Mouse (Mus musculus): ENCODE measurements at regions not wholly inside any gene's neighbourhood (a gene's known extent, or its start where the extent isn't known, plus 50 kb on each side); places are given as distances from the start of the nearest gene placed in this dataset.
"Not testable (repeated sequence)": the region's sequence is repeated elsewhere in the genome, so short reads cannot be mapped to it uniquely, and the experiment has no call there.

DNA sequence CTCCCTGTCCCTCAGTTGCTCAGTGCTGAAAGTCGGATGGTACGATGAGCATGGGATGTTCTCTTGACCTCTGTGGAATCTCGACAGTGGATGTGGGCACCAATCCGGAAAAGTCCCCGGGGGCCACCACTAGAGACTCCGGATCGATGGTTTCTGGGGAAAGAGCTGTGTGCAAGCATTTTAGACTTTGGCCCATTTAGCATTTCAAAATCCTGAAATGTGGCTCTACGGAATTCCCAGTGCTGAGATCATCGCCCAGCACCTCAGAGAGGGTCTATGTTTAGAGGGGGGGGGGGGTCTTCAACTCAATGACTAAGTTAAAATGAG lies 68.6 kb downstream of the Tomm20 start:
- DNase-seq (ENCODE audit: low spot score in 2 of 2): no peak

DNA sequence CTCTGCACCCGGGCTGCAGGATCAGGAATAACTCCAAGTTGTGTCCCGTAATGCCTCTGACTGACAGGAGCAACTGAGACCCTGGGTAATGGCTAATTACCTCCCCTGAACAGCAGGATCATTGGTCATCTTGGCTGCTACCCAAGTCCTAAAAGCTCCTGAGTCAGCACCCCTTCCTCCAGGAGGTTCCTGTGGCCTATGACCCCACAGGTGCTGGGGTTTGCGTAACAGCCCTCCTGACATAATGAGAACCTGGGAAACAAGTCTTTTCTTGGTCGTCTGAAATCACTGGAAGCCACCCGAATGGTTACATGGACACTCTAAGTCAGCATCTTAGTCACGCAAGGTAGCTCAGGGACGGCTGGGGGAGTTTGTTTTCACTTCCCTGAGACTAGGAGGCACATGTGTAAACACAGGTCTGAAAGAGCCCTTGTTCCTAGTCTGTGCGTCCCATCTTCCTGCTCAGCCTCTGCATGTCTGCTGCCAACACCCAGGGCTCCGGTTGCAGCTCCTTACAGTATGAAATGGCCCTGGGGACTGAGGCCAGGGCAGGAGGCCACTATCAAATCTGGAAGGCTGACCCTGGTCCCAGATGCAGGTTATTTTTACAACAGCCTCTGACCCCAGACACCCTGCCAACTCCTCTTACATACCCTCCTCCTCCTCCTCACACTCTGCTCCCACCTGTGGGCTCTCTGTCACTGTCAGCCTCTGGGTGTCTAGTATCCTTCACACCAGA lies 69.2 kb downstream of the Tomm20 start:
- DNase-seq (ENCODE audit: low spot score in 2 of 2): no peak

GRCm38 (mm10) chr8:126875491-126876155 lies 70.0 kb downstream of the Tomm20 start:
- no peak for DNase-seq (ENCODE audit: low spot score in 2 of 2)

DNA sequence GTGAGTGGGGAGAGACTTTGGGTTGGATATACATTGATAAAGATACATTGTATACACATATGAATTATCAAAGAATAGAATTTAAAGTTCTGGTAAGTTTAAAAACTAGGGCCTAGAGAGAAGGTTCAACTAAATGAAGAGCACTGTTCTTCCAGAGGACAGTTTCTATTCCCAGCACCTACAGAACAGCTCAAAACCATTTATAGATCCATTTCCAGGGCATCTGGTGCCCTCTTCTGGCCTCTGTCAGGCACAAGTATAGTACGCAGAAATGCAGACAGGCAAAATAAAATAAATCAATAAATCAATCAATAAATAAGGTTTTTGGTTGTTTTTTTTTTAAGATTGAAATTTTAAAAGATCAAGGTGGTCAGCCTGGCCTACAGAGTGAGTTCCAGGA lies 70.8 kb downstream of the Tomm20 start:
- DNase-seq (ENCODE audit: low spot score in 2 of 2): no peak

DNA sequence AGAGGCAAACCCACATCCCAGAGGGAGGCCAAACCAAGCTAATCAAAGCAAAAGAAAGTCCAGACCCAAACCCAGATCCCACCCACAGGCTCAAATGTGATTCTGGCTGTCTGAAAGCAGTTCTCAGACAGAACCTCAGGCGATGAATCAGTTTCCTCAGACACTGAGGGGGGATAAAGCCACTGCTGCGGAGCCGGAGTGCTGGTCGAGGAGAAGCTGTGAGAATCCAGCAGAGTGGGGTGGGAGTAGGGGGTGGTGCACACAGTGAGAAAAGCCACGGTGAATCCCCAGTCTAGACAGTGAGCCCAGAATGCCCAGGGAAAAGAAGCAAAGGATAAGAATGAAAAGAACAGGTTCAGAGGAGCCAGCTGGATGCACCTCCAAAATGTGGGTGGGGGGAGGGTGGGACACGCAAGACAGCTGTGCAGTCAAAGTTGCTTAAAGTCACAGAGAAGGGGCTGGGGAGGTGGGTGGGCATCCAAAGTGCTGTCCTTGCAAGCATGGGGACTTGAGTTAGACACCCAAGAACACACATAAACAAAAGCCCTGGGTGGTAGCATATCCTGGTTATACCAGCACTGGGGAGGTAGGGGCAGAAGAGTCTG lies 71.4 kb downstream of the Tomm20 start:
- DNase-seq (ENCODE audit: low spot score in 2 of 2): no peak

DNA sequence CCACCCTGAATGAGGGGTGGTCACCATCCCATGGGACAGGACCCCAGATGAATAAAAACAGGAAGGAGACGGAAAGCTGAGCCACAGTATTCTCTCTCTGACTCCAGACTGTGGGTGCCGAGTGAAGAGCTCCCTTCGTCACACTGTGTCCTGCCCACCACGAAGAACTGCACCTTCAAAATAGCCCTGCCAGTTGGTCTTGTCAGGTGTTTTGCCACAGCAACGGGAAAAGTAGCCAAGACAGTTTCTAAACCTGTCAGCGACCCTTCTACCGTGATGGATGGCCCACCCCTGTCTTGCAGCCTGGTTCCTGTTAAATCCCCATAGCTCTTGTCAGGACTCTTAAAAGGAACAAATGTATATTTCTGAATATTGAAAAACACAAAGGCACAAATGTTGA lies 72.3 kb downstream of the Tomm20 start:
- no peak for DNase-seq (ENCODE audit: low spot score in 2 of 2)

GRCm38 (mm10) chr8:126872574-126872973 lies 73.1 kb downstream of the Tomm20 start:
- DNase-seq (ENCODE audit: low spot score in 2 of 2): no peak

- DNase-seq (ENCODE audit: low spot score in 2 of 2): no peak
These were observed 73.5 kb downstream of the Tomm20 start for GRCm38 (mm10) chr8:126872133-126872532.

- no peak for DNase-seq (ENCODE audit: low spot score in 2 of 2)
These were observed 76.2 kb downstream of the Tomm20 start for GRCm38 (mm10) chr8:126869464-126869850.

DNA sequence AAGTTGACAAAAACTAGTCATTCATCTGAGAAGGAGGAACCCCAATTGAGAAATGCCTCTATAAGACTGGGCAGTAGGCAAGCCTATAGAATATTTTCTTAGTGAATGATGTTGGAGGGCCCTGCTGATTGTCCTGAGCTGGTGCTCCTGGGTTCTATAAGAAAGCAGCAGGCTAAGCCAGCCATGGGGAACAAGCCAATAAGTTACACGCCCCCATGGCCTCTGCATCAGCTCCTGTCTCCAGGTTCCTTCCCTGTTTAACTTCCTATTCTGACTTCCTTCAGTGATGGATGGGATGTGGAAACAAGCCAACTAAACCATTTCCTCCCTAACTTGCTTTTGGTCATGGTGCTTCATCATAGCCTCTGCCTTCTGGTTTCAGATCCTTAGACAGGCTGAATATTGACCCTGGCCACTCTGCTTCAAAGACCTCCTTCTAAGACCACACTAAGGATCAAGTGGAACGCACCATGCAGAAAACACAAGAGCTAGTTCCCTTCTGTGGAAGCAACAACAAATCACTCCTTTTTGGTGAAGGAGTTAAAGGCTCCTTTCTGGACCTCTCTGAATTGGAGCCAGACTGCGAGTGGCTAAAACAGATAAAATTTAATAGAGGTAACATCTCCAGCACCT lies 76.7 kb downstream of the Tomm20 start:
- DNase-seq (ENCODE audit: low spot score in 2 of 2): no peak

- no peak for DNase-seq (ENCODE audit: low spot score in 2 of 2)
These were observed 78.3 kb downstream of the Tomm20 start for GRCm38 (mm10) chr8:126867121-126867988.

- no peak for DNase-seq (ENCODE audit: low spot score in 2 of 2)
These were observed 81.2 kb downstream of the Tomm20 start for GRCm38 (mm10) chr8:126864314-126864948.

- DNase-seq (ENCODE audit: low spot score in 2 of 2): not testable (repeated sequence)
These were observed 82.0 kb downstream of the Tomm20 start for GRCm38 (mm10) chr8:126863661-126864060.

GRCm38 (mm10) chr8:126861754-126862153 lies 83.9 kb downstream of the Tomm20 start:
- no peak for DNase-seq (ENCODE audit: low spot score in 2 of 2)

DNA sequence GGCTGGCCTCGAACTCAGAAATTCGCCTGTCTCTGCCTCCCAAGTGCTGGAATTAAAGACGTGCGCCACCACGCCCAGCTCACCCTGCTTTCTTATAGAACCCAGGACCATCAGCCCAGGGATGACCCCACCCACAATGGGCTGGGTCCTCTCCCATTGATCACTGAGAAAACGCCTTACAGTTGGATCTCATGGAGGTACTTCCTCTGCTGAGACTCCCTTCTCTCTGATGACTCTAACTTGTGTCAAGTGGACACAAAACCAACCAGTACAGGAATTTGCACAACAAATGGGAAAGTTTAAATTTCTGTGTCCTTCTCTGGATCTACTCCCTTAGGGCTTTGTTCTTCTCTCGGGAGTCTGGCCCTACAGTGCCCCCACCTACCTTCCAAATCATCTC lies 85.0 kb downstream of the Tomm20 start:
- DNase-seq (ENCODE audit: low spot score in 2 of 2): no peak

DNA sequence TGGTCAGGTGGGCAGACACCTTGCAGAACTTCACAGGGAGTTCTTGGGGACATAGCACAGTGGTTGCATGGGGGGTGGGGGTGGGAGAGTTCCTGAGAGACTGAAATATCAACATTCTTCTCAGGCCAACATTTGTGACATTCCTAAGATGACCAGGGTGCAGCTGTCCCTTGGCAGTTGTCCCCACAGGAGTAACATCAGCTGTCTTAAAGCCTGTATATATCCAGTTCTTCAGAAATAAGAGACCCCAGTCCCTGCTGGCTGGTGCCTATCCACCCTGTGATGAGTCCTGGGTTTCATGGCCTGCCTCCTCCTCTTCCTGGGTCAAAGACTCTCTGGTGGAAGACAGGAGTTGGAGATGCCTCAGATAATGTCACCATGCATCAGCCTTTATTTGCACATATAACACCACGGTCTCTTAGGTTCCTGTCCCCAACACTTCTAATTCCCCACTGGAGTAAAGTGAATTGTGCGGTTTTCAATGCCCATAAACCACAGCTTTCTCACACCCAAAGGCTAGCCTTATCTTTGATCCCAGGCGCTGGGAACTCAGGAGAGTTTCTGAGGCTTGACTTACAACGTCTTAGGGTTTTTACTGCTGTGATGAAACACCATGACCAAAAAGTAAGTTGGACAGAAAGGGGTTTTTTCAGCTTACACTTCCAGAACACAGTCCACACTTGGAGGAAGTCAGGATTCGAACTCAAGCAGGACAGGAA lies 85.8 kb downstream of the Tomm20 start:
- no peak for DNase-seq (ENCODE audit: low spot score in 2 of 2)

GRCm38 (mm10) chr8:126857307-126858203 lies 88.1 kb downstream of the Tomm20 start:
- no peak for DNase-seq (ENCODE audit: low spot score in 2 of 2)

DNA sequence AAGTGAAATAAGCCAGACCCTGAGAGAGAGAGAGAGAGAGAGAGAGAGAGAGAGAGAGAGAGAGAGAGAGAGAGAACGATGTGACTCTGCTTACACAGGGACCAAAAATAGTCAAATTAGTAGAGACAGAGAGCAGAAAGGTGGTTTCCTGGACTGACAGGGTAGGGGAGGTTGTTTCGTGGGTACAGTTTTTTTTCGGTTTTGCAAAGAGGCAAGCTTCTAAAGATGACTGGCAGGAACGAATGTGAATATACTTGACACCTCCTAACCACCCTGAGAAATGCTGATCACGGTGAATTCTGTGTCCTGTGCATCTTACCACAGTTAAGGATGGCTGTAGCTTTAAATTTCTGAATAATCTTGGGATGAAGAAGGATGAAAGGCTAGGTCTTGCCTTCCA lies 89.7 kb downstream of the Tomm20 start:
- DNase-seq (ENCODE audit: low spot score in 2 of 2): no peak

GRCm38 (mm10) chr8:126855056-126855609 lies 90.5 kb downstream of the Tomm20 start:
- DNase-seq (ENCODE audit: low spot score in 2 of 2): no peak
